Mouse (Mus musculus) embryonic facial prominence, embryonic 15.5 days (tissue): ENCODE data around the gene Cfap157. TPM values are rescaled to one million over a fixed set of nuclear protein-coding genes. Genes with fewer than 3 reads are reported as not detected.

Experiments
- ATAC-seq: fragments of 200-750 bp; cut with Nextera tagmentation; 2 replicates; pipeline ENCODE4 v1.8.0; 2017; ENCODE audit warnings: low read depth, moderate TSS enrichment; ENCODE audit not compliant: insufficient number of reproducible peaks, low FRiP score, low TSS enrichment
- H3K27ac ChIP-seq: fragments of 300-500 bp; sonication (generic); replicated peaks from 2 replicates; pipeline ENCODE4 v1.5.1; 2015; ENCODE audit warnings: mild to moderate bottlenecking, inconsistent platforms
- H3K27me3 ChIP-seq: fragments of 300-500 bp; sonication (generic); 2 replicates; pipeline ENCODE4 v1.6.1; 2015; ENCODE audit warnings: inconsistent platforms
- H3K36me3 ChIP-seq: fragments of 300-500 bp; sonication (generic); 2 replicates; pipeline ENCODE4 v1.6.1; 2015; ENCODE audit warnings: mild to moderate bottlenecking, inconsistent platforms
- H3K4me1 ChIP-seq: fragments of 300-500 bp; sonication (generic); 2 replicates; pipeline ENCODE4 v1.6.1; 2015; ENCODE audit warnings: inconsistent platforms
- H3K4me2 ChIP-seq: fragments of 300-500 bp; sonication (generic); replicated peaks from 2 replicates; pipeline ENCODE4 v1.6.1; 2015; ENCODE audit warnings: mild to moderate bottlenecking, inconsistent platforms
- H3K4me3 ChIP-seq: fragments of 300-500 bp; sonication (generic); replicated peaks from 2 replicates; pipeline ENCODE4 v1.5.1; 2015; ENCODE audit warnings: mild to moderate bottlenecking, inconsistent platforms
- H3K9ac ChIP-seq: fragments of 300-500 bp; sonication (generic); 2 replicates; pipeline ENCODE4 v1.6.1; 2015; ENCODE audit warnings: inconsistent platforms
- H3K9me3 ChIP-seq: fragments of 300-500 bp; sonication (generic); replicated peaks from 2 replicates; pipeline ENCODE4 v1.6.1; 2016; ENCODE audit warnings: inconsistent platforms
- WGBS: fragments of 180-500 bp; shearing (Covaris S2); methylation state at CpG from one replicate; pipeline ENCODE4 v1.1.7; 2015; 5-methylcytosine and 5-hydroxymethylcytosine counted together
- polyA plus RNA-seq: library from polyadenylated mRNA; unstranded; fragments of >200 nt; fragmentation: Nextera tagmentation; extraction: Ambion mirVana; gene quantifications from 2 replicates; pipeline ENCODE4 v1.2.1, GENCODE M21; 2015

The Cfap157 gene
- polyA plus RNA-seq, 1 experiment from 2014 or later = 3.4 TPM

DNA sequence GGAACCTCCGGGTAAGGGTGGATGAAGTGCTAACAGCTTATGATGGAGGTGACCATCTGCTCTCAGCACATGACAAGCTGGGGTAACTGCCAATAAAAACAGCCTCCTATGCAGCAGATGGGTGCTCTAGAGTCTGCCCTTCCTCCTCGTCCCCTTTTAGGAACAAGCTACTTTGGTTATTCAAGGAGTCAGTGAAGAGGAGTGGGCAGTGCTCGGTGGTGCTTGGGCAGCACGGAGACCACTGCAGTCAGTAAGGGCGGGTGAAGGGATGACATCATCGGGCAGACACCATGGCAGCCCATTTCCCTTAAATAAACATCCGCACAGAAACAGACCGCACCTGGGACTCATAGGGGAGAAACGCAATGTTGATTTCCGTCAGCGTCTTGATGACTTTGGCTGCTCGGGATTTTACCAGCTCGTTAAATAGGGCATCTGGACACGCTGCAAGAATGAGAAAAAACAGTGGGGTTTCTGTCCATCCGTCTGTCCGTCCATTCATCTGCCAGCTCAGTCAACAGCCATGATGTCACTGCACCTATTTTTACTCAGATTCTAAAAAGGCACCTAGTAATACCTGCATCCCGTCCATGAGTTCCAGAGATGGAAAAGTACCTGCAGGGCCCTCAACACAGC, 32.8 kb upstream of the Cfap157 start:
- no peak overlapping the region for H3K4me2 ChIP-seq

DNA sequence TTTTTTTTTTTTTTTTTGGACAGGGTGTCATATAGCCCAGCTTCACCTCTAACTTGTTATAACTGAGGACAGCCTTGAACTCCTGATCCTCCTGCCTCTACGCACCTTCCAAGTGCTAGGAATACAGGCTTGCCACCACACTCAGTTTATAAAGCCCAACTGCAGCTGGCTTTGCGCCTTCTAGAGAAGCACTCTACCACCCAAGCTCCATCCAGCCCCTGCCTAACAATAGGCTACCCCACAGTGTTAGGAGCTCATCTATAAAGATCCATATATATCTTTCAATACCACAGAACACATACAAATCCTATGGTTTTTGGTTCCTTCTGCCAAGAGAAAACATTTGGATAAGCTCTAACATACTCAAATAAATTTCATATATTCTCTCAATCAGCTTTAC, 32.3 kb upstream of the Cfap157 start:
- Histone ChIP-seq H3K27ac (no peak overlapping the region), H3K4me1 (no peaks in the 10 kb centered on the region), H3K36me3 (peaks cover 5% of the 10 kb centered on the region; the same call in 1 of the 2 replicates), H3K4me3 (no peak overlapping the region), H3K9ac (no peak overlapping the region), H3K9me3 (no peaks in the 10 kb centered on the region), H3K27me3 (no peaks in the 10 kb centered on the region), H3K4me2 (no peak overlapping the region)
- no peak for ATAC-seq
- WGBS = 91% methylated on average over 2 of the region's 2 CpGs

More for the DNA sequence above, 32.8 kb upstream of the Cfap157 start:
- Histone ChIP-seq H3K4me1 (no peaks in the 10 kb centered on the region), H3K27ac (no peak overlapping the region), H3K4me3 (no peak overlapping the region), H3K9me3 (no peaks in the 10 kb centered on the region), H3K27me3 (no peaks in the 10 kb centered on the region), H3K9ac (no peak overlapping the region), H3K36me3 (peaks cover 5% of the 10 kb centered on the region; the same call in 1 of the 2 replicates)
- no peak for ATAC-seq
- 72% methylated on average over 17 of the region's 17 CpGs for WGBS

DNA sequence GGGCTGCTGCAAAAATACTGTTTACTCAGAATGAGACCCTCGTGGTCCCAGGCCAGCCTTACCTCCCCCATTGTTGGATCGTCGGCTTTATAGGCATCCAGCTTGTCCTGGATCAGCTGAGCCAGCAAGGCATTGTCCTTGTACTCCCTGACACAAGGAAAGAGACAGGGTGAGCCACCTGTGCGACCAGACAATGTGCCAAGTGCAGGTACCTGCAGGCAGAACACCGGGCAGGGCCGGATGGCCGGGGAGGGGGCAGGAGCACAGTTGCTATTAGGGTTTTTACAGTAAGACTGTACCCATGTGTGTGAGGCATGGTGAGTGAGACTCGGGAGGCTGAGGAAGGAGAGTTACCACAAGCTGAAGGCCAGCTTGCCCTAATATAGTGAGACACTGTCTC, 27.7 kb upstream of the Cfap157 start:
- H3K27ac ChIP-seq = no peak overlapping the region
- H3K36me3 ChIP-seq = peaks cover 25% of the 10 kb centered on the region; the same call in 1 of the 2 replicates
- H3K9ac ChIP-seq = no peak overlapping the region
- H3K9me3 ChIP-seq = no peaks in the 10 kb centered on the region
- no peaks in the 10 kb centered on the region for H3K4me1 ChIP-seq
- no peak overlapping the region for H3K4me2 ChIP-seq
- H3K27me3 ChIP-seq = no peaks in the 10 kb centered on the region
- ATAC-seq = no peak
- WGBS = 75% methylated on average over 8 of the region's 8 CpGs
- H3K4me3 ChIP-seq = no peak overlapping the region

- WGBS = 92% methylated on average over 14 of the region's 14 CpGs
- Histone ChIP-seq H3K27ac (no peak overlapping the region), H3K9me3 (no peaks in the 10 kb centered on the region), H3K27me3 (no peaks in the 10 kb centered on the region), H3K4me1 (no peaks in the 10 kb centered on the region), H3K9ac (no peak overlapping the region), H3K4me3 (no peak overlapping the region), H3K4me2 (no peak overlapping the region), H3K36me3 (peaks cover 30% of the 10 kb centered on the region; the same call in 1 of the 2 replicates)
- ATAC-seq = no peak
Measured at GRCm38 (mm10) chr2:32808816-32809566, 24.8 kb upstream of the Cfap157 start.

- Histone ChIP-seq H3K9me3 (no peaks in the 10 kb centered on the region), H3K4me2 (no peak overlapping the region), H3K27me3 (no peaks in the 10 kb centered on the region), H3K36me3 (peaks cover 44% of the 10 kb centered on the region), H3K4me3 (no peak overlapping the region), H3K27ac (no peak overlapping the region), H3K4me1 (no peaks in the 10 kb centered on the region), H3K9ac (no peak overlapping the region)
- 65% methylated on average over 10 of the region's 10 CpGs for WGBS
- no peak for ATAC-seq
Measured at GRCm38 (mm10) chr2:32798251-32798962, 14.2 kb upstream of the Cfap157 start.

DNA sequence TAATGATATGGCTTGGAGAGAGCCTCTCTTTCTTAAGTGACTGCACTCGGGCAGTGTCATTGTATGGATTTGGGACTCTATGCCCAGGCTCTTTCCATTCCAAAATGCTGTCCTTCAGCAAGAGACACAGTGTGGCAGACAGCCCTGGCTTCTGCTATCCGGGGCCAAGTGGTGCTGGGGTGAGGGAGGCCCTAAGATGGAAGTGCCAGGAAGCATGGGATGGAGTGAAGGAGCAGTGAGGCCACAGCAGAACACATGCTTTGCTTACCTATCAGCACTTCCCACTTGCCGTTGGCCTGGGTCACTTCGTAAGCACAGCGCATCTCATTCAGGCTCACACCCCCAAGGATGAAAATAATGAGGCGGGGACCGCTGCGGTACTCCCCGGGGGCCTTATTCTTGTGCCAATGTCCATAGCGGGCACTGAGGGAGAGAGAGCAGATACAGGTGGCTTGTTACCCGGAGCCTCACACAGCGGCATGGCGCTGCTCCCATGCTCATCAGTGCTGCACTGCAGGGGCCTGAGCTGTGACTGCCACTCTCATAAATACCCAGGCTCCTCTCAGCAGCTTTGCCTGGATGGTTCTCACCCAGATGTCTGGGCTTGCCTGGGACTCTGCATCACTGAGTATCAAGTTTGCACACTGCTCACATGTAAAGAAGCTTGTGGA, 11.7 kb upstream of the Cfap157 start:
- Histone ChIP-seq H3K9me3 (no peaks in the 10 kb centered on the region), H3K27ac (no peak overlapping the region), H3K4me1 (no peaks in the 10 kb centered on the region), H3K4me3 (no peak overlapping the region), H3K9ac (no peak overlapping the region), H3K27me3 (no peaks in the 10 kb centered on the region), H3K36me3 (peaks cover 35% of the 10 kb centered on the region), H3K4me2 (no peak overlapping the region)
- whole genome bisulfite sequencing = 87% methylated on average over 13 of the region's 13 CpGs
- ATAC-seq = no peak

DNA sequence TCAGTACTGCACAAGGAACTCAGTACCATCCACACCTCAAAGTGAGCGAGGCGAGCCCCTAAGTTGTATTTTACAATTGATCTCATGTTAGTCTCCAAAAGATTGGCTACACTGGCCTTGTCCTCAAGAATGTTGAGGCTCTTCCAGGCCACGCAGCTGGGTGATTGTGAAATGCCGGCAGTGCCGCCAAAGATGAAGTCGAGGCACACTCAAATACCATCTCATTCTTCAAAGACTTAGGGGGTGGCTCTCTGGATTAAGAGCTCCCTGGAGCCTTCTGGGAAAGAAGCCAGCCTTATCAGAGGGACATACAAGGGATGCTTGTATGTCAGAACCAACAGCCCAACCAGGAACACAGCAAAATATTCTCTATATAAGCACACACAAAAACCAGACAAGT, 7.1 kb upstream of the Cfap157 start:
- H3K4me1 ChIP-seq = no peaks in the 10 kb centered on the region
- no peak overlapping the region for H3K9ac ChIP-seq
- H3K4me2 ChIP-seq = no peak overlapping the region
- ATAC-seq = no peak
- no peaks in the 10 kb centered on the region for H3K27me3 ChIP-seq
- H3K4me3 ChIP-seq = no peak overlapping the region
- WGBS = 64% methylated on average over 6 of the region's 6 CpGs
- no peak overlapping the region for H3K27ac ChIP-seq
- no peaks in the 10 kb centered on the region for H3K9me3 ChIP-seq
- H3K36me3 ChIP-seq = peaks cover 11% of the 10 kb centered on the region; the same call in 1 of the 2 replicates

DNA sequence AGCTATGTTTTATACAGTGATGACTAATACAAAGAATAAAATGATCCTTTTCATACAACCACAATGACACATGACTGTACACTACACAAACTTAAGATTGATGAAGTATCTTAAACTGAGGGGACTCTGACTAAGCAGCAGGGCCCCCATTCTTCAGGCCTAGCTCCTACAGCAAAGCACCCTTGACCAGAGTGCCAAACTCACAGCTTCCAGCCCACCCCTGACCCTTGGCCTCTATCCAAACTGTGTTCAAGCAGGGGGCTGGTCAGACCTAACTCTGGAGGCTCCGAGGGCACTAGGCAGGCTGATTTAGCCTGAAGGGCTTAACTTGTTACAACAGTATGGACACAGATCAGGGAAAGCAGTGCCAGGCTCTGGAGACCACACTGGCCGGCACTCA, 4.4 kb upstream of the Cfap157 start:
- WGBS = 49% methylated on average over 2 of the region's 2 CpGs
- Histone ChIP-seq H3K27ac (no peak overlapping the region), H3K9me3 (no peaks in the 10 kb centered on the region), H3K27me3 (no peaks in the 10 kb centered on the region), H3K4me3 (no peak overlapping the region), H3K4me1 (no peaks in the 10 kb centered on the region), H3K36me3 (no peaks in the 10 kb centered on the region; the same call in 1 of the 2 replicates), H3K4me2 (no peak overlapping the region), H3K9ac (no peak overlapping the region)
- no peak for ATAC-seq

GRCm38 (mm10) chr2:32787176-32787575, 2.9 kb upstream of the Cfap157 start:
- H3K36me3 ChIP-seq = no peaks in the 10 kb centered on the region; the same call in 1 of the 2 replicates
- H3K27me3 ChIP-seq = no peaks in the 10 kb centered on the region
- 63% methylated on average over 6 of the region's 6 CpGs for WGBS
- no peak overlapping the region for H3K4me3 ChIP-seq
- no peak for ATAC-seq
- H3K9ac ChIP-seq = no peak overlapping the region
- H3K4me1 ChIP-seq = no peaks in the 10 kb centered on the region
- no peak overlapping the region for H3K4me2 ChIP-seq
- no peaks in the 10 kb centered on the region for H3K9me3 ChIP-seq
- no peak overlapping the region for H3K27ac ChIP-seq

- no peaks in the 10 kb centered on the region for H3K4me1 ChIP-seq
- no peaks in the 10 kb centered on the region for H3K27me3 ChIP-seq
- WGBS = 68% methylated on average over 6 of the region's 6 CpGs
- H3K9ac ChIP-seq = no peak overlapping the region
- H3K36me3 ChIP-seq = no peaks in the 10 kb centered on the region
- ATAC-seq = no peak
- no peak overlapping the region for H3K4me3 ChIP-seq
- H3K4me2 ChIP-seq = no peak overlapping the region
- no peak overlapping the region for H3K27ac ChIP-seq
- no peaks in the 10 kb centered on the region for H3K9me3 ChIP-seq
Measured at GRCm38 (mm10) chr2:32781710-32782109, 2.5 kb downstream of the Cfap157 start.

- H3K27me3 ChIP-seq = no peaks in the 10 kb centered on the region
- H3K4me2 ChIP-seq = no peak overlapping the region
- no peaks in the 10 kb centered on the region for H3K9me3 ChIP-seq
- no peaks in the 10 kb centered on the region for H3K36me3 ChIP-seq
- 91% methylated on average over 6 of the region's 6 CpGs for WGBS
- ATAC-seq = no peak
- no peak overlapping the region for H3K4me3 ChIP-seq
- no peak overlapping the region for H3K27ac ChIP-seq
- H3K4me1 ChIP-seq = peaks cover 12% of the 10 kb centered on the region
- H3K9ac ChIP-seq = no peak overlapping the region
Measured at GRCm38 (mm10) chr2:32779714-32780113, 4.5 kb downstream of the Cfap157 start.
